Comparison of ENCODE assay signal across 9 mouse cellular contexts in genomic region chr11:120307132-120307413, GRCm38 (mm10). TPM values are rescaled to one million over a fixed set of nuclear protein-coding genes. Genes with fewer than 3 reads are reported as not detected.
DNase-seq lines count a peak whose midpoint lies in the region; ATAC-seq lines count a peak whose summit lies in the region.
"Had no signal": no experiment of that assay in that cellular context is flagged by ENCODE, and none has a peak within 500 bp of the region (broad histone marks: within the 10 kb centered on the region; RNA-seq: fewer than 3 reads in every experiment).

No protein-coding gene starts in this region.

- ATAC-seq in megakaryocyte-erythroid progenitor cell, adult 5-6 weeks (replicated peaks; ENCODE audit: low FRiP score, low TSS enrichment, poor library complexity, severe bottlenecking), result no peak

- peak overlapping the region; percentile 65 for H3K4me3 ChIP-seq in limb, embryonic 10.5 days
- H3K4me3 ChIP-seq: heart, adult 2 months; liver, embryonic 15.5 days had no signal

- H3K27ac ChIP-seq in limb, embryonic 10.5 days, result peak overlapping the region; percentile 98
- H3K27ac ChIP-seq: heart, adult 2 months; liver, embryonic 15.5 days had no signal

- WGBS in limb, embryonic 10.5 days, result 5% methylated on average over 5 of the region's 5 CpGs

- no peaks in the 10 kb centered on the region for H3K36me3 ChIP-seq in limb, embryonic 10.5 days
- H3K36me3 ChIP-seq: liver, embryonic 15.5 days had no signal

- H3K4me1 ChIP-seq in limb, embryonic 10.5 days, result peaks cover 83% of the 10 kb centered on the region

- H3K27me3 ChIP-seq in limb, embryonic 10.5 days (ENCODE audit: low read depth, poor library complexity, severe bottlenecking), result peaks cover 7% of the 10 kb centered on the region; the same call in 1 of the 2 replicates

- H3K9me3 ChIP-seq in limb, embryonic 10.5 days (replicated peaks), result no peaks in the 10 kb centered on the region
- H3K9me3 ChIP-seq: liver, embryonic 15.5 days had no signal

- peak; percentile 27 for DNase-seq in heart, postnatal 4 days
- DNase-seq in heart, postnatal 25 days (ENCODE audit: low spot score), result no peak
- peak; percentile 35 for DNase-seq in MN1 (ENCODE audit: low spot score)
- peak; percentile 45 for DNase-seq in embryo, embryonic 9.5 days (ENCODE audit: extremely low spot score)
- DNase-seq in limb, embryonic 10.5 days (ENCODE audit: low spot score), result peak; percentile 56
- no peak for DNase-seq in Muller cell, postnatal 12 days (ENCODE audit: inconsistent ontology term)

- intact Hi-C loops in heart, postnatal 25 days (cut with DNase I), result loop anchor here (1.0 to 2.0 kb wide), 4 partner anchors 42 to 196 kb away; no protein-coding TSS in a partner anchor

RNA-seq across cellular contexts. Expression of gene Actg1, which starts 41.3 kb away (rescaled TPM):
- total RNA-seq in heart, postnatal 4 days (2021), result 1,000 to 10,000 TPM in 1 of 2 experiments, 100 to 1,000 TPM in 1; 930 to 1,002 TPM
- 100 to 1,000 TPM; 282 to 346 TPM for total RNA-seq in heart, postnatal 25 days (2021)
- 3,099 and 3,197 TPM in 2 replicates for polyA plus RNA-seq in limb, embryonic 10.5 days (2016; fragmentation: Nextera tagmentation; extraction: Ambion mirVana)
- total RNA-seq in megakaryocyte-erythroid progenitor cell, adult 5-6 weeks (2014; fragmentation: Nextera tagmentation), result 774 and 823 TPM in 2 replicates
- 492 and 662 TPM in 2 replicates for total RNA-seq in megakaryocyte-erythroid progenitor cell, adult 5-6 weeks (2017)

RNA-seq across cellular contexts. Expression of gene Fscn2, which starts 54.3 kb away (rescaled TPM):
- under 1 TPM in 1 of 2 experiments, not detected in 1; 0.34 TPM for total RNA-seq in heart, postnatal 4 days (2021)
- total RNA-seq in heart, postnatal 25 days (2021), result not detected
- polyA plus RNA-seq in limb, embryonic 10.5 days (2016; fragmentation: Nextera tagmentation; extraction: Ambion mirVana), result 0.35 and 0.74 TPM in 2 replicates
- total RNA-seq in megakaryocyte-erythroid progenitor cell, adult 5-6 weeks (2014; fragmentation: Nextera tagmentation), result not detected in 2 replicates
- not detected in 2 replicates for total RNA-seq in megakaryocyte-erythroid progenitor cell, adult 5-6 weeks (2017)
- total RNA-seq: heart, adult 2 months had no signal
- polyA plus RNA-seq: liver, embryonic 15.5 days had no signal

Comparison
In these comparisons a context has a peak if more than half of its experiments do, and no peak if none do; other contexts are left out.
1. DNase-seq: peak in heart, postnatal 4 days (single experiment), MN1 (single experiment), embryo, embryonic 9.5 days (single experiment) and limb, embryonic 10.5 days (single experiment); none in heart, postnatal 25 days (single experiment) and Muller cell, postnatal 12 days (single experiment).